Mouse (Mus musculus): ENCODE results near the gene Osbpl10.
A peak's percentile ranks its signal among the peaks of the same experiment; 100 is the strongest.

The Osbpl10 gene

GRCm38 (mm10) chr9:115169591-115169990, 191.2 kb downstream of the Osbpl10 start:
- DNase-seq = no peak

GRCm38 (mm10) chr9:115172096-115172495, 193.7 kb downstream of the Osbpl10 start:
- DNase-seq = no peak

GRCm38 (mm10) chr9:115179154-115179553, 200.8 kb downstream of the Osbpl10 start:
- DNase-seq = no peak

- no peak for DNase-seq
Observed at GRCm38 (mm10) chr9:115179935-115180334, 201.6 kb downstream of the Osbpl10 start.

GRCm38 (mm10) chr9:115186402-115186801, 208.0 kb downstream of the Osbpl10 start:
- no peak for DNase-seq

GRCm38 (mm10) chr9:115190376-115190942, 212.1 kb downstream of the Osbpl10 start:
- no peak for DNase-seq

- no peak for DNase-seq
Observed at GRCm38 (mm10) chr9:115192890-115193289, 214.5 kb downstream of the Osbpl10 start.

GRCm38 (mm10) chr9:115197082-115197481, 218.7 kb downstream of the Osbpl10 start:
- no peak for DNase-seq

GRCm38 (mm10) chr9:115200166-115200862, 221.9 kb downstream of the Osbpl10 start:
- DNase-seq = no peak

- no peak for DNase-seq
Observed at GRCm38 (mm10) chr9:115201264-115201663, 222.9 kb downstream of the Osbpl10 start.

- DNase-seq = no peak
Observed at GRCm38 (mm10) chr9:115203136-115203535, 224.8 kb downstream of the Osbpl10 start.

- peak; percentile 34 to 52 for DNase-seq
Observed at GRCm38 (mm10) chr9:115205491-115205890, 227.1 kb downstream of the Osbpl10 start.

GRCm38 (mm10) chr9:115206219-115206618, 227.8 kb downstream of the Osbpl10 start:
- no peak for DNase-seq

- DNase-seq = no peak
Observed at GRCm38 (mm10) chr9:115209737-115210136, 231.4 kb downstream of the Osbpl10 start.

- no peak for DNase-seq
Observed at GRCm38 (mm10) chr9:115210535-115210934, 232.2 kb downstream of the Osbpl10 start.

GRCm38 (mm10) chr9:115213755-115214264, 235.4 kb downstream of the Osbpl10 start:
- DNase-seq = no peak

- no peak for DNase-seq
Observed at GRCm38 (mm10) chr9:115214572-115215571, 236.5 kb downstream of the Osbpl10 start.

- no peak for DNase-seq
Observed at GRCm38 (mm10) chr9:115215830-115216701, 237.7 kb downstream of the Osbpl10 start.

GRCm38 (mm10) chr9:115217984-115218383, 239.6 kb downstream of the Osbpl10 start:
- no peak for DNase-seq

- DNase-seq = no peak
Observed at GRCm38 (mm10) chr9:115220466-115220865, 242.1 kb downstream of the Osbpl10 start.

GRCm38 (mm10) chr9:115221265-115221664, 242.9 kb downstream of the Osbpl10 start:
- DNase-seq = no peak

GRCm38 (mm10) chr9:115224744-115225354, 246.5 kb downstream of the Osbpl10 start:
- no peak for DNase-seq

All from thymus, adult 18-20 months (tissue).